Mouse (Mus musculus): ENCODE measurements around the gene Trappc1. TPM values are rescaled to one million over a fixed set of nuclear protein-coding genes. Genes with fewer than 3 reads are reported as not detected.

Trappc1 gene
- polyA plus RNA-seq, 1 experiment from 2014 or later, result 184 TPM

DNA sequence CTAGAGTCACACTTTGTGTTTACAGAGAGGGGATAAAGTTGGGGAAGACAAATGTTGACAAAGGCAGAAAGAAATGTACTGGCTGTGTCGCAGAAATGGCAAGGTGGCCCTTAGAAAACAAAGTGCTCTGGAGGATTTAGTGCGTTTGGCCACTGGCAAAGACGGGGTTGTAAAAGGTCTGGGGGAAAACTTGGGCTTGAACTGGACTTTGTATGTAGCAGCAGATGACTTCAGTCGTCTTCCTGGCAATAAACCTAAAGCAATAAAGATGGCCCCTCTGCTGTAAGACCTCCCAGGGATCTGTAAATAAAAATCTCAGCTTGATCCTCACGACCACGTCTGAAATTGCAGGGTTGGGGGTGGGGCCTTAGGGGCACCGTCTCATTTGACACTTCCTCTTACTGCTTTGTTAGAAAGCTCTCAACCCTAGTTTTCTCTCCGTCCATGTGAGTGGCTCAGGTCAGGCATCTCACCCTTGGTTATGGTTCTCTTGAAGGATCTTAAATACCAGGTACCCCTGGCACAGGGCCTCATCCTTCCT is 9.0 kb downstream of the Trappc1 start:
- Histone ChIP-seq H3K4me2 (peak overlapping the region; percentile 63), H3K9me3 (0 out of 2 replicates have a peak, but pooled peaks cover 2% of the 10 kb centered on the region), H3K9ac (no peak overlapping the region), H3K27me3 (replicated peaks) (no peaks in the 10 kb centered on the region; the same call in 1 of the 2 replicates), H3K4me1 (peaks cover 18% of the 10 kb centered on the region), H3K27ac (peak overlapping the region; percentile 84), H3K4me3 (no peak overlapping the region), H3K36me3 (replicated peaks) (no peaks in the 10 kb centered on the region)
- WGBS, result 40% methylated on average over 8 of the region's 8 CpGs
- ATAC-seq (replicated peaks), result no peak

DNA sequence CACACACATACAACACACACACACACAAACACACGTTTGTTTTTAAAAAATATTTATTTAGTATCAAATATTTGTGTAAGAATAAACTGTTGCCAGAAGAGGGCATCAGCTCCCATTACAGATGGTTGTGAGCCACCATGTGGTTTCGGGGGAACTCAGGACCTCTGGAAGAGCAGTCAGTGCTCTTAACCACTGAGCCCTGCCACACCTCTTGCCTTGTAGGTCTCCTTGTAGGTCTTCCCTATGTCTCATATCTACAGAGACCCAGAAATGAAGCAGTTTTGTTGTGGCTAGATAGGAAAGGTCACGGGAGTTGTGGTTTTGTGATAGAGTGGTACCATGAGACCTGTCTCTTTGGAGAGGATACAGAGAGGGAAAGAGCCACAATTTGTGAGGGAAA is 10.1 kb downstream of the Trappc1 start:
- WGBS, result 68% methylated on average over 3 of the region's 3 CpGs
- Histone ChIP-seq H3K9ac (no peak overlapping the region), H3K4me3 (no peak overlapping the region), H3K36me3 (replicated peaks) (no peaks in the 10 kb centered on the region), H3K27me3 (replicated peaks) (no peaks in the 10 kb centered on the region; the same call in 1 of the 2 replicates), H3K4me2 (no peak overlapping the region), H3K4me1 (peaks cover 18% of the 10 kb centered on the region), H3K9me3 (0 out of 2 replicates have a peak, but pooled peaks cover 2% of the 10 kb centered on the region), H3K27ac (no peak overlapping the region)
- ATAC-seq (replicated peaks), result no peak

DNA sequence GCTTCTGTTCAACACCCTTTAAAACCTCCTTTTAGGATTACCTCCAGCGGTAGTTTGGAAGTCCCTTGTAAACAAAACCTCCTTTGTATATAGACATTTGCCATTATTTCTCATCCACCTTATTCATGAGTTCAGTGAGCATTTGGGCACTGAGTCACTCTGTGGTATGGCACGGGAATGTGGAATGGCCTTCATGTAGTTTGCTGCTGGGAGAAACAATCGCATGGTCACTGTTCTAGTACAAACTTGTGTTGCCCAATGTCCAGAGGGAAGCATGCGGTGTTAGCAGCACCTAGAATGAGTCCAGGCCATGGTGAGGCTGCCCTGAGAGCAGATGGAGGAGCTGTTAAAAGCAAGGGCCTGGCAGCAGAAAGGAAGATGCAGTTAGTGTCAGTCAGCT is 11.0 kb downstream of the Trappc1 start:
- H3K9ac ChIP-seq, result no peak overlapping the region

DNA sequence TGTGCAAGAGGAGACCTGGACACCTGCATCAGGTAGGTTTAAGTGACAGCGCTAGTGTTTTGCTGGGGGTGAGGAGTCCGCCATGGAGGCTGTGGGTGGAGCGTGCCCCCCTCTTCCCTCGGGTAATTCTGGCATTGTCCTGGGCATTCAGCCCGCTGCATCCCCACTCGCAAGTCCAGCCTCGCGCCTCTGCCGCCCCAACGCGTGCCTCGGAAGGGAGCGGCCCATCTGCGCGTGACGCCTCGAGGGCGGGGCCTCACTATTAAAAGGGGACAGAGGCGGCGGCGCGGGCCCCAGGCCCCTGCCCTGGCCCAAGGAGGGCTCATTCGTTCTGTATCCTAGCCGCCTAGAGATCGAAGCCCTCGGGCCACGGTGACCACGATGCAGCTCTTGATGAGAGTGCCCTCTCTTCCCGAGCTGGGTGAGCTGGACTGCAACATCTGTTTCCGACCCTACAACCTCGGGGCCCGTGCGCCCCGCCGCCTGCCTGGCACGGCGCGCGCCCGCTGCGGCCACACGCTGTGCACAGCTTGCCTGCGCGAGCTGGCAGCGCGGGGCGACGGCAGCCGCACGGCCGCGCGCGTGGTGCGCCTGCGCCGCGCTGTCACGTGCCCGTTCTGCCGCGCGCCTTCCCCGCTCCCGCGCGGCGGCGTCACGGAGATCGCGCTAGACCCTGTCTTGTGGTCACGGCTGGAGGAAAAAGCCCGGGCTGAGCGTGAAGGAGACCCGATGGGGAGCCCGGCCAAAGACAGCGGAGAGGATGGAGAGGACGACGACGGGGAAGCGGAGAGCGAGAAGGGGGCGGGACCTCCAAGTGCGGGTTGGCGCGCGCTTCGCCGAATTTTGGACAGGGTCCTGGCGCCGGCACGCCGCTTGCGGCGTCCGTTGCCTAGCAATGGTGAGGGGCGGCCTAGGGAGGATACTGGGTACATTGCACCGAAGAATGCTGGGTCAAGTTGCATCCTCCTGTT is 16.7 kb downstream of the Trappc1 start, which contains the start of gene Rnf227:
Rnf227 (plus strand) TSS at position 301 of the 971 bp plus-strand sequence.
- 1% methylated on average over 99 of the region's 99 CpGs for WGBS
- ATAC-seq (replicated peaks), result peak; percentile 91

More for the DNA sequence above, 11.0 kb downstream of the Trappc1 start:
- Histone ChIP-seq H3K36me3 (replicated peaks) (no peaks in the 10 kb centered on the region), H3K9me3 (0 out of 2 replicates have a peak, but pooled peaks cover 2% of the 10 kb centered on the region), H3K27ac (no peak overlapping the region), H3K27me3 (replicated peaks) (no peaks in the 10 kb centered on the region; the same call in 1 of the 2 replicates), H3K4me3 (no peak overlapping the region), H3K4me1 (peaks cover 21% of the 10 kb centered on the region), H3K4me2 (no peak overlapping the region)
- ATAC-seq (replicated peaks), result no peak
- 70% methylated on average over 4 of the region's 4 CpGs for WGBS

DNA sequence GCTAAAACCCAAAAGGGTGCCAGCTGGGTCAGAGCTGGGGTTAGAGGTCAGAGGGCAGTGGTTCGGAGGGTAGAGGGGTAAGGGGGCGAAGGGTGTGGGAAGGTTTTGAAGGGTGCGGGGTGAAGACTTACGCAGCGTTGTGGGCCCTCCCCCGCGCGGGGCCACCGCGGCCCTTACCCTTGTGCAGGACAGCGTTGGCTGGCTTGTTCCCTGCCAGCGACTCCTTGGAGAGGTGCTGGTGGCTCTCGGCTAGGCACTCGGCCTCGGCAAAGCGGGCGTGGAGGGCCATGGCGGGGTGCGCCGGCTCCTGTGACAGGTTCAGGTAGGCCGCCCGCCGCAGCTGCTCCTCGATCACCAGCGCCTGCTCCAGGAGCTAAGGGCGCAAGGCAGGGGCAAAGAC is 22.7 kb downstream of the Trappc1 start:
- Histone ChIP-seq H3K4me2 (no peak overlapping the region), H3K9me3 (no peaks in the 10 kb centered on the region), H3K27ac (no peak overlapping the region), H3K9ac (no peak overlapping the region), H3K27me3 (replicated peaks) (no peaks in the 10 kb centered on the region), H3K36me3 (replicated peaks) (peaks cover 70% of the 10 kb centered on the region), H3K4me3 (no peak overlapping the region), H3K4me1 (peaks cover 9% of the 10 kb centered on the region)
- WGBS, result 89% methylated on average over 26 of the region's 26 CpGs
- ATAC-seq (replicated peaks), result no peak

More for the DNA sequence above, 16.7 kb downstream of the Trappc1 start, which contains the start of gene Rnf227:
- Histone ChIP-seq H3K27me3 (replicated peaks) (no peaks in the 10 kb centered on the region; the same call in 1 of the 2 replicates), H3K4me1 (peaks cover 22% of the 10 kb centered on the region), H3K9me3 (0 out of 2 replicates have a peak, but pooled peaks cover 2% of the 10 kb centered on the region), H3K9ac (peak within 1 kb of the TSS; percentile 78), H3K4me2 (peak within 1 kb of the TSS; percentile 87), H3K36me3 (replicated peaks) (peaks cover 21% of the 10 kb centered on the region; the same call in 1 of the 2 replicates), H3K27ac (peak within 1 kb of the TSS; percentile 96), H3K4me3 (peak within 1 kb of the TSS; percentile 71)

DNA sequence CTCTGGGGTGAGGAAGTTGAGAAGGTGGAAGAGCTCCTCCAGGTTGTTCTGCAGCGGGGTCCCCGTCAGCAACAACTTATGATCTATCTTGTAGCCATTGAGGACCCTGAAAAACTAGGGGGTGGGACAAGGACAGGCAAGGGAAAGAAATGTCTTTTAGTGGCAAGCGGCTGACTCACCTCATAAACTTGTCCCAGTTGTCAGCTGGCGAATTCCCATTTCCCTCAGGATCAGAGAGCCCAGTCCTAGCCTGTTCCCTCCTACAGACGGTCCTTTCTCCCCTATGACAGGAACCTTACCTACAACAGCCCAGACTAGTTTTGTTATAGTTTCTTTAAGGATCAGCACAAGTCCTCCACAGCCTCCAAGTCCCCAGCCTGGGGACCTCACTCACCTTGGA is 32.8 kb downstream of the Trappc1 start:
- ATAC-seq (replicated peaks), result no peak
- no peak overlapping the region for H3K9ac ChIP-seq

DNA sequence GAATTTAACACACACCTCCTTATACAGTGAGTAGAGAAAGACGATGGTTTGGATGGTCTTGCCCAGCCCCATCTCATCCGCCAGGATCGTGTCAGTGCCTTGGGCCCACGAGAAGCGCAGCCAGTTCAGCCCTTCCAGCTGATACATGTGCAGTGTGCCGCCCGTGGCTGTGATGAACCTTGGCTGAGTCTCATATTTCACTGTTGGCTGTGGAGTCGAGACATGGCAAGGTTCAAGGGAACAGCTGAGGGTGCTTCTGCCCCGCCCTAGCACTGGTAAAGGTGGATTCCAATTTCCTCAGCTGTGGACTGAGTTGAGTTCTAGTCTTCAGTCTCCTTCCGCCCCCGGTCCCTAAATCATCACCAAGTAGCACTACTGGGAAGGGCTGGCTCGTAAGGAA is 33.9 kb downstream of the Trappc1 start:
- no peaks in the 10 kb centered on the region for H3K9me3 ChIP-seq
- peaks cover 93% of the 10 kb centered on the region for H3K36me3 ChIP-seq (replicated peaks)
- H3K9ac ChIP-seq, result no peak overlapping the region
- H3K4me1 ChIP-seq, result no peaks in the 10 kb centered on the region
- no peak overlapping the region for H3K27ac ChIP-seq
- no peaks in the 10 kb centered on the region for H3K27me3 ChIP-seq (replicated peaks)
- 95% methylated on average over 12 of the region's 12 CpGs for WGBS
- ATAC-seq (replicated peaks), result no peak
- H3K4me3 ChIP-seq, result no peak overlapping the region
- no peak overlapping the region for H3K4me2 ChIP-seq

More for the DNA sequence above, 32.8 kb downstream of the Trappc1 start:
- Histone ChIP-seq H3K9me3 (no peaks in the 10 kb centered on the region), H3K4me3 (no peak overlapping the region), H3K27ac (no peak overlapping the region), H3K27me3 (replicated peaks) (no peaks in the 10 kb centered on the region), H3K36me3 (replicated peaks) (peaks cover 90% of the 10 kb centered on the region), H3K4me2 (no peak overlapping the region), H3K4me1 (no peaks in the 10 kb centered on the region)
- 97% methylated on average over 5 of the region's 5 CpGs for WGBS

DNA sequence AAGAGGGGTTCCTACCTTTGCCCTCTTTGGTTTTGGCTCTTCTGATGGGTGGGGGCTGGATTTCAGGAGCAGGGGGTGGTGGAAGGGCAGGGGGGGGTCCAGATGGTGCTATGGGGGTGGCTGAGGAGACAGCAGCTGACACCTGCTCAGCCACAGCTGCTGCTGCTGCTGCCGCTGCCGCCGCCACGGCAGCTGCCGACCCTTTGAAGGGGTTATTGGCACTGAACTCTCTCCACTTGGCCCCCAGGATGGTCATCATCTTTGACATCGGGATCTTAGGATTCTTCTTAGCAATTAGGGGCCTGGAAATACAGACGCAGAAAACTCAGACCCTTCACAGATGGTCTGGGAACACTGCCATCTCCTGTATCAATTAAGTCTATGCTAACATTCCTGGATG is 38.2 kb downstream of the Trappc1 start:
- 62% methylated on average over 7 of the region's 7 CpGs for WGBS
- no peak overlapping the region for H3K27ac ChIP-seq
- no peaks in the 10 kb centered on the region for H3K27me3 ChIP-seq (replicated peaks)
- peaks cover 25% of the 10 kb centered on the region for H3K4me1 ChIP-seq
- no peak overlapping the region for H3K4me3 ChIP-seq
- H3K4me2 ChIP-seq, result no peak overlapping the region
- H3K9ac ChIP-seq, result no peak overlapping the region
- ATAC-seq (replicated peaks), result no peak
- H3K36me3 ChIP-seq (replicated peaks), result peaks cover 62% of the 10 kb centered on the region
- H3K9me3 ChIP-seq, result no peaks in the 10 kb centered on the region

DNA sequence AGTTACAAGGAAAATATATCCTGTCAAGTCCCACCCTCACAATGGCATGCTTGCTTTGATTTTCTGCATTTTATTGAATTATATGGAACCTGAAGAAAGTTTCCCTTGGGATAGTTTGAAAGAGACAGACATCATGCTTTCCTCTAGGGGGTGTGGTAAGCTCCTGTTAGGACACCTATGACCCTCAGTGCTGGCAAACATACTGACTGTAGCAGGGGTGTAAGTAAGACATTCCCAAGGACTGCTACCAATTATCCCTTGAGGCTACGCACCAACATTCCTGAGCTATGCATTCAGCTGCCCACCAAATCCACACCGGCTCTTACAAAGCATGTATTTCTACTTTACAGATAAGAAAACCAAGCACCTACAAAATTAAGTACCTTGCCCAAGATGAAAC is 38.7 kb downstream of the Trappc1 start:
- Histone ChIP-seq H3K4me1 (peaks cover 29% of the 10 kb centered on the region), H3K9me3 (no peaks in the 10 kb centered on the region), H3K4me3 (no peak overlapping the region), H3K27me3 (replicated peaks) (no peaks in the 10 kb centered on the region), H3K4me2 (no peak overlapping the region), H3K27ac (no peak overlapping the region), H3K9ac (no peak overlapping the region), H3K36me3 (replicated peaks) (peaks cover 58% of the 10 kb centered on the region)
- no peak for ATAC-seq (replicated peaks)
- WGBS, result 85% methylated on average over 2 of the region's 2 CpGs

DNA sequence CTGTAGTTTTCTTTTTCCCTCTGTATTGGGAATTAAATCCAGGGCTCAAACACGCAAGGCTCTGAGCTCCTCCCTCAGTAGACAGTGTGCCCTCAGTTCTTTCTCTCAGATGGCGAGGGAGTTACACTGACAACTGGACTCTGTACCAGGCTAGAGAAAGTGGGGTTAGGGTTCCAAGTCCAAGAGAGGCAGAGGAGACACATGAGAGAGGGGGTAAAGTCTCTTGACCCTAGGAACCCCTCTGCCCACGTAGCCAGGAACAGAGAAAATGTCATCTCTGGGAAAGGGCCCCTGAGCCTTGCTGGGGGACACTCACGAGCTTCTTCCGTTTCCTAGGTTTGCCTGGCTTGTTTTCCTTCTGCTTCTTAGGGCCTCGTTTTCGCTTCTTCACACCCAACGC is 40.6 kb downstream of the Trappc1 start:
- H3K9ac ChIP-seq, result no peak overlapping the region
- no peaks in the 10 kb centered on the region for H3K27me3 ChIP-seq (replicated peaks)
- no peak overlapping the region for H3K4me3 ChIP-seq
- H3K27ac ChIP-seq, result peak overlapping the region; percentile 100; the same call in 1 of the 2 replicates
- H3K9me3 ChIP-seq, result no peaks in the 10 kb centered on the region
- H3K4me2 ChIP-seq, result peak overlapping the region; percentile 93; the same call in 1 of the 2 replicates
- WGBS, result 57% methylated on average over 8 of the region's 8 CpGs
- no peak for ATAC-seq (replicated peaks)
- H3K36me3 ChIP-seq (replicated peaks), result peaks cover 42% of the 10 kb centered on the region
- H3K4me1 ChIP-seq, result peaks cover 36% of the 10 kb centered on the region

DNA sequence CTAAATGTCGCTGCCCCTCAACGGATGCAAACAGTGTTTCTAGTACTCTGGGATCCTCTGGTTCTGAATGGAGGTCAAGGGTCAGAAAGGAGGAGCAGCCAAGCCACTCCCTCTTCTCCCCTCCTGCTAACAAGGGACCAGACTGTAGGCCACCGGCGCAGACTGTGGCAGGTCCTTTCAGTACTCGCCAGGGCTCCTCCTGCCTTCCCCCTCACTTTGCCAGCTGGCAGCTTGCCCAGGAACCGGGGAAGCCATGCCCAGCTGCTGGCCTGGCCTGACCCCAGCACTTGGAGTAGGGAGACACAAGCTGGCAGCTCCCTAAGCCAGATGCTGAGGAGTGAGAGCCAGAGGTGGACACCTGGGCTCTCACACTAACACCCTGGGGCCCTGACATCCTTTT is 41.1 kb downstream of the Trappc1 start:
- no peaks in the 10 kb centered on the region for H3K27me3 ChIP-seq (replicated peaks)
- H3K9ac ChIP-seq, result peak overlapping the region; percentile 100; the same call in 1 of the 2 replicates
- H3K36me3 ChIP-seq (replicated peaks), result peaks cover 37% of the 10 kb centered on the region
- ATAC-seq (replicated peaks), result peak; percentile 40
- H3K4me1 ChIP-seq, result peaks cover 39% of the 10 kb centered on the region
- peak overlapping the region; percentile 100 for H3K27ac ChIP-seq
- WGBS, result 4% methylated on average over 6 of the region's 6 CpGs
- H3K9me3 ChIP-seq, result no peaks in the 10 kb centered on the region
- peak overlapping the region; percentile 93 for H3K4me2 ChIP-seq
- peak overlapping the region; percentile 91 for H3K4me3 ChIP-seq

DNA sequence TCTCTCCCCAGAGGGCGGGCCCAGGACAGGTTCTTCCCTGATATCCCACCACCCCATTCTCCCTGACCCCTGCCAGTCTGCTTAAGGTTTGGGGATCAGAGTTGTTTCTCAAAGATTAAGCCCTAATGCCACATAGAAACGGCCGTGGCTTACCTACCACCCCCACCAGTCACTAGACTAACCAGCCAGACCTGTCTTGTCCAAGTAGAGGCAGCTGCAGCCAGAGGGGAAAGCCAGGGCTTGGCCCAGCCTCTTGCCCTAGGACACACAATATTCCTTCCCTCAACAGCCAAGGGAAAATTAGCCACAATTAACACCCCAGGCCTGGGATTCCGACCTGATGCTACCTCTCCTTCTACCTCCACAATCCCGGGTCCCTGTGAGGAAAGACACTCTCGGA is 41.9 kb downstream of the Trappc1 start:
- Histone ChIP-seq H3K4me3 (peak overlapping the region; percentile 91), H3K27me3 (replicated peaks) (no peaks in the 10 kb centered on the region), H3K9me3 (no peaks in the 10 kb centered on the region), H3K9ac (peak overlapping the region; percentile 100), H3K4me2 (peak overlapping the region; percentile 93), H3K36me3 (replicated peaks) (peaks cover 29% of the 10 kb centered on the region), H3K27ac (peak overlapping the region; percentile 100), H3K4me1 (peaks cover 43% of the 10 kb centered on the region)
- WGBS, result 18% methylated on average over 6 of the region's 6 CpGs
- peak; percentile 3; the same call in 1 of the 2 replicates for ATAC-seq (replicated peaks)
